Comparison of ENCODE assay signal across 8 mouse cellular contexts in the genomic region with DNA sequence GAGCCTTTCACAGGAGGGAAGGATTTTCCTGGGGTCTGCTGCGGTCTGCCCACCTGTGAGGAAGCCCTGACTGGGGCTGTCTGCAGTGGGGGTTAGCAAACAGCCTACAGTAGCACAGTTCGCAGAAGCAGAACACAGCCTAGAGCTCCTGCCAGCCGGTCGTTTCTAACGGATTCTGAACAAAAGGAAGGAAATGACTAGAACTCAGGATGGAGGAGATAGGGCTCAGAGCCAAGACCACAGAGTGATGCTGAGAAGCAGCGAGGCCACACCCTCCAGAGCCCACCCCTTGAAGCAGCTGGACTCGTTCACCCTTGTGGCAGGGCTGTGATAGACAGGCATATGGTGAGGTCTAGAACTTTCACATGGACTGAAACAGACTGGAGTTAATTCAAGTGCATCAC. TPM values are rescaled to one million over a fixed set of nuclear protein-coding genes. Genes with fewer than 3 reads are reported as not detected.
DNase-seq lines count a peak whose midpoint lies in the region; ATAC-seq lines count a peak whose summit lies in the region.

No protein-coding gene starts in this region.

- 0 out of 2 replicates have a peak overlapping the region, but pooled peaks have one; percentile 14 for H3K27ac ChIP-seq in heart, embryonic 15.5 days

- WGBS in heart, embryonic 15.5 days: 30% methylated on average over 7 of the region's 7 CpGs

- no peak overlapping the region for H3K9ac ChIP-seq in heart, embryonic 15.5 days

- no peaks in the 10 kb centered on the region for H3K27me3 ChIP-seq in heart, embryonic 15.5 days

- no peak overlapping the region for H3K4me3 ChIP-seq in heart, embryonic 15.5 days

- no peak overlapping the region for H3K4me2 ChIP-seq in heart, embryonic 15.5 days

- peaks cover 4% of the 10 kb centered on the region for H3K9me3 ChIP-seq in heart, embryonic 15.5 days (replicated peaks)

- DNase-seq in kidney, postnatal 10 days: peak; percentile 68
- no peak for DNase-seq in kidney, adult 9 months
- peak; percentile 39 for DNase-seq in R1 (ENCODE audit: low read depth, low spot score)
- DNase-seq in lung, postnatal 14 days: peak; percentile 19
- no peak for DNase-seq in cerebellum, adult 9-10 months
- DNase-seq in ovary, adult 18-20 months (ENCODE audit: low spot score): no peak
- DNase-seq in frontal cortex, postnatal 36 days (ENCODE audit: low spot score in 2 of 2): no peak

- ATAC-seq in heart, embryonic 15.5 days (replicated peaks; ENCODE audit: insufficient number of reproducible peaks, insufficient read depth, low FRiP score, low read depth): peak; percentile 78

- H3K36me3 ChIP-seq in heart, embryonic 15.5 days: no peaks in the 10 kb centered on the region

- H3K4me1 ChIP-seq in heart, embryonic 15.5 days (replicated peaks): peaks cover 15% of the 10 kb centered on the region

RNA-seq across cellular contexts. Expression of a gene that starts 33.9 kb away (rescaled TPM):
- polyA plus RNA-seq in heart, embryonic 15.5 days (2015; fragmentation: Nextera tagmentation; extraction: Ambion mirVana): 0.21 and 2.5 TPM in 2 replicates

RNA-seq across cellular contexts. Expression of a gene that starts 39.9 kb away (rescaled TPM):
- polyA plus RNA-seq in heart, embryonic 15.5 days (2015; fragmentation: Nextera tagmentation; extraction: Ambion mirVana): 1.2 and 7.7 TPM in 2 replicates

Comparison
In these comparisons a context has a peak if more than half of its experiments do, and no peak if none do; other contexts are left out.
1. DNase-seq: peak in kidney, postnatal 10 days (single experiment), R1 (single experiment) and lung, postnatal 14 days (single experiment); none in kidney, adult 9 months (single experiment), cerebellum, adult 9-10 months (single experiment), ovary, adult 18-20 months (single experiment) and frontal cortex, postnatal 36 days (0 of 2).